Mouse (Mus musculus) midbrain, postnatal 0 days (tissue): ENCODE results near the gene Rln3. TPM values are rescaled to one million over a fixed set of nuclear protein-coding genes. Genes with fewer than 3 reads are reported as not detected.

ENCODE experiments used
- ATAC-seq: fragments of 200-750 bp; cut with Nextera tagmentation; 2 replicates; pipeline ENCODE4 v1.8.0; 2017; ENCODE audit warnings: moderate number of reproducible peaks, mild to moderate bottlenecking, moderate TSS enrichment, moderate library complexity; ENCODE audit not compliant: low FRiP score
- DNase-seq: peaks from one replicate; pipeline ENCODE4 v3.0.0-alpha.2; 2015; ENCODE audit warnings: low spot score
- H3K27ac ChIP-seq: fragments of 300-500 bp; sonication (generic); 2 replicates; pipeline ENCODE4 v1.5.1; 2014; ENCODE audit warnings: low read depth, mild to moderate bottlenecking, low read length, mixed read lengths
- H3K27me3 ChIP-seq: fragments of 300-500 bp; sonication (generic); 2 replicates; pipeline ENCODE4 v1.6.1; 2014; ENCODE audit warnings: low read length, control low read depth, mixed read lengths; ENCODE audit not compliant: insufficient read depth
- H3K36me3 ChIP-seq: fragments of 300-500 bp; sonication (generic); 2 replicates; pipeline ENCODE4 v1.6.1; 2014; ENCODE audit warnings: low read length, control low read depth, mixed read lengths; ENCODE audit not compliant: insufficient read depth
- H3K4me1 ChIP-seq: fragments of 300-500 bp; sonication (generic); 2 replicates; pipeline ENCODE4 v1.6.1; 2014; ENCODE audit warnings: mild to moderate bottlenecking, control low read depth, antibody characterized with exemption, low read length, mixed read lengths; ENCODE audit not compliant: insufficient read depth
- H3K4me2 ChIP-seq: fragments of 300-500 bp; sonication (generic); 2 replicates; pipeline ENCODE4 v1.6.1; 2014; ENCODE audit warnings: low read depth, mild to moderate bottlenecking, low read length, mixed read lengths; ENCODE audit not compliant: poor library complexity, severe bottlenecking
- H3K4me3 ChIP-seq: fragments of 300-500 bp; sonication (generic); 2 replicates; pipeline ENCODE4 v1.5.1; 2014; ENCODE audit warnings: low read depth, mild to moderate bottlenecking, low read length, moderate library complexity
- H3K9ac ChIP-seq: fragments of 300-500 bp; sonication (generic); replicated peaks from 2 replicates; pipeline ENCODE4 v1.6.1; 2014; ENCODE audit warnings: mild to moderate bottlenecking, low read length, moderate library complexity, mixed read lengths; ENCODE audit not compliant: poor library complexity, severe bottlenecking
- H3K9me3 ChIP-seq: fragments of 300-500 bp; sonication (generic); 2 replicates; pipeline ENCODE4 v1.6.1; 2016; ENCODE audit warnings: low read length, control low read depth
- CTCF ChIP-seq: IDR thresholded peaks from 2 replicates; pipeline ENCODE4 v1.5.1; 2016; ENCODE audit warnings: antibody characterized with exemption, mild to moderate bottlenecking
- WGBS: fragments of 180-500 bp; shearing (Covaris S2); extraction: QIAGEN DNeasy Blood & Tissue Kit; methylation state at CpG from one replicate; pipeline ENCODE4 v1.1.7; 2014; 5-methylcytosine and 5-hydroxymethylcytosine counted together
- polyA plus RNA-seq: library from polyadenylated mRNA; unstranded; fragments of >200 nt; fragmentation: Nextera tagmentation; extraction: Ambion mirVana; gene quantifications from 2 replicates; pipeline ENCODE4 v1.2.1, GENCODE M21; 2015
- total RNA-seq: library from RNA; depleted of rRNA; stranded (reverse); fragments of >200 nt; gene quantifications from 2 replicates; pipeline ENCODE4 v1.2.3, GENCODE M21; 2014

Gene Rln3
- total and polyA plus RNA-seq, 2 experiments from 2014 or later, result 1.3 to 2.7 TPM

GRCm38 (mm10) chr8:84067911-84068310, 23.1 kb upstream of the Rln3 start:
- TF ChIP-seq CTCF, result no peak
- Histone ChIP-seq H3K27ac (no peak overlapping the region), H3K4me1 (peaks cover 13% of the 10 kb centered on the region), H3K27me3 (no peaks in the 10 kb centered on the region), H3K9ac (0 out of 2 replicates have a peak overlapping the region, but pooled peaks have one; percentile 89), H3K36me3 (no peaks in the 10 kb centered on the region), H3K4me2 (peak overlapping the region; percentile 57), H3K4me3 (peak overlapping the region; percentile 89), H3K9me3 (no peaks in the 10 kb centered on the region)
- 83% methylated on average over 7 of the region's 7 CpGs for WGBS
- ATAC-seq (no peak), DNase-seq (no peak)

GRCm38 (mm10) chr8:84067047-84067573, 22.3 kb upstream of the Rln3 start:
- TF ChIP-seq CTCF, result no peak
- DNase-seq, result peak; percentile 90
- peak overlapping the region; percentile 89 for H3K9ac ChIP-seq
- peak overlapping the region; percentile 57 for H3K4me2 ChIP-seq
- 1% methylated on average over 55 of the region's 58 CpGs for WGBS
- H3K27me3 ChIP-seq, result no peaks in the 10 kb centered on the region
- ATAC-seq, result peak; percentile 78
- H3K9me3 ChIP-seq, result no peaks in the 10 kb centered on the region
- H3K36me3 ChIP-seq, result no peaks in the 10 kb centered on the region
- peaks cover 8% of the 10 kb centered on the region for H3K4me1 ChIP-seq
- peak overlapping the region; percentile 89 for H3K4me3 ChIP-seq
- peak overlapping the region; percentile 96 for H3K27ac ChIP-seq

DNA sequence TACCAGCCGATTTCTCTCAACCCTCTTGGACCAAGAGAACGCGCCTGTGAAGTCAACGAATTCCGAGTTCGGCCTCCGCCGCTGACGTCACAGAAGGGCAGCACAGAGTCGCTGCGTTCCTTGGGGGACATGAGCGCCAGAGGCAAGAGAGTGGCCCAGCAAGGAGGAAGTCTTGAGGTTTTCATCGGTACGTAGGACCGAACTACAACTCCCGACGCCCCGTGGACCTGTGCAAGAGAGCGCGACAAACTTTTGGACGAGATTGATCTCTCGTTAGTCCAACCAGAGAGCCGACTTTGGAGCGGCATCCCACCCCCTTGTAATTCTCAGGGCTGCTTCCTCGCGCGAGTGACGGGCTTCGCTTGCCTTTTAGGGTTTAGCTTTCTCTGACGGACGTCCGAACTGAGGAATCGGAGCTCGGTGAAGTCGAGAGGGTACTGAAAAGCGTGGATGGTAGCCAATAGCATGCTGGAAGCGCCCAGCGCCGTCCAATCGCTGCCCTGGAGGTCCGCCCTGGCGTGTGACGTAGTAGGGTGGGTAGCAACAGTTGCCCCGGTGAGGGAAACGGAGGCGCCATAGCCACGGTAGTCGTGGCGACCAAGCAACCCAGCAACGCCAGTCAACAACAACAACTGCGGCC, 21.6 kb upstream of the Rln3 start, which contains the start of gene Rfx1:
Gene Rfx1, plus strand, starts transcription at position 544 of the 640 bp plus-strand sequence.
- H3K9me3 ChIP-seq, result no peaks in the 10 kb centered on the region
- H3K27me3 ChIP-seq, result no peaks in the 10 kb centered on the region
- ATAC-seq, result peak; percentile 98
- peak within 1 kb of the TSS; percentile 89 for H3K9ac ChIP-seq
- peaks cover 8% of the 10 kb centered on the region for H3K4me1 ChIP-seq
- peak within 1 kb of the TSS; percentile 89 for H3K4me3 ChIP-seq
- peak within 1 kb of the TSS; percentile 96 for H3K27ac ChIP-seq
- under 1% methylated on average over 51 of the region's 51 CpGs for WGBS
- H3K4me2 ChIP-seq, result peak within 1 kb of the TSS; percentile 87
- no peaks in the 10 kb centered on the region for H3K36me3 ChIP-seq
- DNase-seq, result peak; percentile 100
- TF ChIP-seq CTCF, result no peak

DNA sequence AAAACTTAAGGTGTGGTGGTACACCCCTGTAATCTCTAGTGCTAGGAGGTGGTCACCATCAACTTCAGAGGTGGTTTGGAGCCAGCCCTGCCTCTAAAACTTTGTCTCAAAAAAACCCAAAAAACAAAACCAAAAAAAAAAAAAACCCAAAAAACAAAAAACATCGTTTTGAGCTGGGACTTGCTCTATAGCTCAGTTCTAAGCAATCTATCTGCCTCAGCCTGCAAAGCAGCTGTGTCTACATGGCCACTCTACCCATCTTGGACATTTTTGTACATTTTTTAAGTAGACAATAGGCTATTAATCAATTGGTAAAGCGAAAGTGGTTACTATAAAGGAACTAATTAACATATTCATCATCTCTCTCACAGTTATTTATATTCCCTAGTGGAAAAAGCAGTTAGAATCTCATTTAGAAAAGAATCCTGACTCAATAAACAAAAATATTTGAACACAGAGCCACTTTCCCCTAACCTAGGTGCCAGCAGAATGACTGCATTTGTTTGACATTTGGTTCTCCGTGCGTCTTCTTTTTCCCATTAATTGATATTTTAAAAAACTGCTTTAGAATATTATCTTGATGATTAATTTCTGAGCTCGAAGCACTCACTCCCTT, 20.8 kb upstream of the Rln3 start:
- Histone ChIP-seq H3K9ac (peak overlapping the region; percentile 66), H3K27me3 (no peaks in the 10 kb centered on the region), H3K4me1 (peaks cover 8% of the 10 kb centered on the region), H3K9me3 (no peaks in the 10 kb centered on the region), H3K4me3 (peak overlapping the region; percentile 49), H3K36me3 (no peaks in the 10 kb centered on the region), H3K4me2 (peak overlapping the region; percentile 87), H3K27ac (peak overlapping the region; percentile 79)
- 22% methylated on average over 5 of the region's 5 CpGs for WGBS
- TF ChIP-seq CTCF, result no peak
- ATAC-seq (no peak), DNase-seq (no peak)

GRCm38 (mm10) chr8:84065037-84065436, 20.2 kb upstream of the Rln3 start, which contains the start of gene Gm10643:
Gene Gm10643 (minus strand): TSS chr8:84065137.
- DNase-seq (no peak), ATAC-seq (no peak)
- Histone ChIP-seq H3K9me3 (no peaks in the 10 kb centered on the region), H3K27ac (peak within 1 kb of the TSS; percentile 79), H3K4me1 (peaks cover 8% of the 10 kb centered on the region), H3K27me3 (no peaks in the 10 kb centered on the region), H3K4me3 (peak within 1 kb of the TSS; percentile 49), H3K4me2 (peak within 1 kb of the TSS; percentile 87), H3K36me3 (no peaks in the 10 kb centered on the region), H3K9ac (peak within 1 kb of the TSS; percentile 66)
- TF ChIP-seq CTCF, result no peak
- 96% methylated on average over 1 of the region's 1 CpGs for WGBS
